Mouse (Mus musculus) Patski (cell line): ENCODE measurements around the gene Ubd. TPM values are rescaled to one million over a fixed set of nuclear protein-coding genes. Genes with fewer than 3 reads are reported as not detected.

Experiments used
- ATAC-seq: fragments of 100-300 bp; one replicate; pipeline ENCODE4 v1.8.0; 2021
- CTCF ChIA-PET: fragments of 350-600 bp; sonication (Branson Sonifier 250); formaldehyde crosslinking; loops from one replicate; lab custom pipeline; 2022; ENCODE audit warnings: inconsistent platforms; lab: Charles Lee
- POLR2A ChIA-PET: fragments of 350-600 bp; sonication (Branson Sonifier 250); formaldehyde crosslinking; loops from one replicate; lab custom pipeline; 2022; ENCODE audit warnings: antibody characterized with exemption, inconsistent platforms; lab: Charles Lee
- DNase-seq: peaks from one replicate; pipeline ENCODE4 v3.0.0-alpha.2; 2011; ENCODE audit warnings: low read depth, low spot score
- H3K27me3 ChIP-seq: fragments of 371-371 bp; one replicate; pipeline ENCODE4 v1.5.1; 2021
- CTCF ChIP-seq: fragments of 100-300 bp; IDR thresholded peaks from one replicate; pipeline ENCODE4 v1.5.1; 2021
- in situ Hi-C: fragments of 300-500 bp; cut with MboI; formaldehyde crosslinking; loops from 3 replicates; pipeline ENCODE4 v1.11.1; 2018; ENCODE audit warnings: low pct_unique_long_range_greater_than_20kb, mixed read lengths
- polyA plus RNA-seq: library from polyadenylated mRNA; unstranded; gene quantifications from one replicate; pipeline ENCODE4 v1.2.3, GENCODE M21; 2021

The Ubd gene
- 0.06 TPM for polyA plus RNA-seq

DNA sequence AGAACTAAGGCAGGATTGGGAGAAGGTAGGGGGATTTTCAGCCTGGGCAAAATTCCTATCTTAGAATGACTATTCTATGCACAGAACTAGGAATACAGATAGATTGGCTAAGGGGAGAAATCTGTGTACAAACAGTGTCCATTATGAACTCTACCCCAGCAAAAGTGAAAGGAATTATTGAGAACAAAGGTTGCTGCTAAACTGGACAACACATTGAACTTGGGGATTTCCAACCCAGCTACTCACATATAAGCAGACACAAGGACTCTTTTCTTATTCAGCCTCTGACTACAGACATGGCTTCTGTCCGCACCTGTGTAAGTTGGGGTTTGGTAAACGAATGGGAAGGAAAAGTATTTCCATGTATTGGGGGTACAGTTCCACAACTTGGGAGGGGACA lies at the start of gene Ubd:
Ubd (plus strand) TSS at position 237 of the 400 bp plus-strand sequence.
- DNase-seq (no peak), ATAC-seq (no peak)
- in situ Hi-C loops = no loop called here
- ChIA-PET CTCF (interaction anchor here (2.0 to 2.7 kb wide), 2 partner anchors 11 to 110 kb away, joined by 5 to 11 read pairs; no protein-coding TSS in a partner anchor), POLR2A (no interaction called here)
- peaks cover 2% of the 10 kb centered on the region for H3K27me3 ChIP-seq
- no peak for TF ChIP-seq CTCF

DNA sequence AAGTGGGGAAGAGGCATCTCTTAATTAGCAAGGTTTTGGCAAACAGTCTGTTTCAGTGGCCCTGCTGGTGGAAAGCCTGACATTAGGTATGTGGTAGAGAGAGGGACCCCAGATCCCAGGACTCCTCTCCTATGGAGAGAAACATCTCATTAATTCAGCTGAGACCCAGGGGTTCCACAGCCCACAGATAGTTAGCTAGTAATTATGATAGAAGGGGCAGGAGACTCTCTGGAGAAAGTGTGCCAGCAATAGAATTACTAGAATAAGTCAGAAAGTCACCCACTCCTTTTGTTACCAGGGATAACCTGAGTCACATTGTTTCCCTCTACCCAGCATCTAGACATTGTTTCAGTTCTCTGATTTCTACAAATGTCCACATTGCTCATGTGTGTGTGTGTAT lies 32.3 kb upstream of the Ubd start, which contains the start of gene Olfr93:
Olfr93 (minus strand) TSS at position 101 of the 400 bp plus-strand sequence.
- ChIA-PET CTCF (no interaction called here), POLR2A (no interaction called here)
- H3K27me3 ChIP-seq = peaks cover 7% of the 10 kb centered on the region
- no peak for TF ChIP-seq CTCF
- in situ Hi-C loops = no loop called here
- no peak for DNase-seq
- no peak for ATAC-seq

DNA sequence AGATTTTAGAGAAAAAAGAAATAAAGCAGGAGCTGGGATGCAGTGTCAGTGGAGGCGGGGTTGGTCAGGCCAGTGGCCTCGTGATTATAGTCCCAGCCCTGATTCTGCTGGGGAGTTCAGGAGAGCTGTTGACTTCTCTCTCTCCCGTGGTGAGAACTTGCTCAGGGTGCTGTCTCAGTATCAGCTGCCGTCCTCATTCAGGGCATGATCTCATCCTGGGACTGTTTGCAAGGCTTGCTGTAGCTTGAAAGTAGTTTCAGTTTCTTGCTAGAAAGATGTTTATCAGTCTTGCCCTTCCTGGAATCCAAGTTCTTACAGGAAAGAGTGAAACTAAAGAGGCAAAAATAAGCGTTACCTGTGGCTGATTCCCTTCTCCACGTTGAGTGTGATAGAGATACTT lies 8.2 kb upstream of the Ubd start:
- peak; percentile 57 for ATAC-seq
- in situ Hi-C loops = no loop called here

DNA sequence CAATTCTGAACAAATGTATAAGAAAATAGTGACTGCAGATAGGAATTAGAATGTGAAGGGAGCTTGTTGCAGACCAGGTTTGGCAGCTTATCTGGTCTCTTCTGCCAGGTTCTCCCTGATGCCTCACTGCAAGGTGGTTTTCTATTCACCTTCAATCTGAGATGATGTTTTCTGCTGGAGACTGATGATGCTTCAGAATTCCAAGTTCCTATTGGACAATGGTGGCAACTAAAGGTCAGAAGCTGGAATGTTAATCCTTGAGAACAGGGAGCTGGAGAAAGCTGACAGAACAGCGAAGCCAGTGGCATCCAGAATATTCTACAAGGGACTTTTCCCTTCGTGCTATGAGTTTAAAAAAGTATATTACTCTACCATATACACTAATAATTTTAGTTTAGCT lies 3.0 kb upstream of the Ubd start:
- ATAC-seq (no peak), DNase-seq (peak; percentile 3)
- CTCF ChIA-PET = interaction anchor here (1.2 kb wide), 1 partner anchor 107 kb away, joined by 3 read pairs; no protein-coding TSS in a partner anchor
- in situ Hi-C loops = no loop called here
- peaks cover 3% of the 10 kb centered on the region for H3K27me3 ChIP-seq
- TF ChIP-seq CTCF = no peak
- POLR2A ChIA-PET = no interaction called here

More for the DNA sequence above, 8.2 kb upstream of the Ubd start:
- H3K27me3 ChIP-seq = peaks cover 3% of the 10 kb centered on the region
- no peak for DNase-seq
- TF ChIP-seq CTCF = no peak
- POLR2A ChIA-PET = no interaction called here
- CTCF ChIA-PET = no interaction called here

DNA sequence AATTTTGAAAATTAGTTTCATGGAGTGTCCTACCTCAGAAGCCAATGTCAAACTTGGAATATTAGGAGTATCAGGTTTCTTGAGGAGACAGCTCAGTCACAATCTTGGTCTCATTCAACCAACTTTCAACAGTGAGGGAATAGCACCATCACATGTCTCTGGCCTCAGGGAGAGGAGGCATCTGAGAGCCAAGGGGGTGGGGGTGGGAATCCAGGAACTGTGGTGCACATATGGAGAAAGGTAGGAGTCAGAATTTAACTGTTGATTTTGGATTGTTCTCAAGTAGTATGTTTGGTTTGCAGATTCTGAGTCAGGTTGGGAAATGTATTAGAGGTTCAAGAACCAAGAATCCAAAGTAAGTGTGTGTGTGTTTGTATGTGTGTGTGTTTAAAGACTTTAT lies 660 bp upstream of the Ubd start:
- H3K27me3 ChIP-seq = peaks cover 3% of the 10 kb centered on the region
- ChIA-PET POLR2A (no interaction called here), CTCF (interaction anchor here (1.1 to 2.7 kb wide), 3 partner anchors 11 to 109 kb away, joined by 3 to 11 read pairs (median 5); no protein-coding TSS in a partner anchor)
- in situ Hi-C loops = no loop called here
- DNase-seq (no peak), ATAC-seq (no peak)
- TF ChIP-seq CTCF = no peak

DNA sequence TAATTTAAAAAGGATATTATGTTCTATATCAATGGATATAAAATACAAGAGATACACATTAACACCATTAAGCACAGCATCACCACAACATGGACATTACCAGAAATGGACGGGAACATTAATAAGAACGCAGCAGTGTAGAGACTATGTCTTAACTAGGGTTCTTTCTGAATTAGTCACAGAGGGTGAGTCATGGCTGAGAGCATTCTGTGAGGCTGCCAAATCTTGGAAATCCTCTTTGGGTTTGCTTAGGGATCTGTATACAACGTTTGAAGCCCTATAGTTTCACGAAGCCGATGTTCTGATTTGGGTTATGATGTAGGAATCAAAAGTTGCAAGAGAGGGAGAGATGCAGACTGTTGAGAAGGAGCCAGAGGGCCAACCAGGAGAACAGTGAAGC lies 1.1 kb downstream of the Ubd start:
- CTCF ChIA-PET = interaction anchor here (2.7 kb wide), 1 partner anchor 9 kb away, joined by 11 read pairs; no protein-coding TSS in a partner anchor
- DNase-seq = peak; percentile 15

DNA sequence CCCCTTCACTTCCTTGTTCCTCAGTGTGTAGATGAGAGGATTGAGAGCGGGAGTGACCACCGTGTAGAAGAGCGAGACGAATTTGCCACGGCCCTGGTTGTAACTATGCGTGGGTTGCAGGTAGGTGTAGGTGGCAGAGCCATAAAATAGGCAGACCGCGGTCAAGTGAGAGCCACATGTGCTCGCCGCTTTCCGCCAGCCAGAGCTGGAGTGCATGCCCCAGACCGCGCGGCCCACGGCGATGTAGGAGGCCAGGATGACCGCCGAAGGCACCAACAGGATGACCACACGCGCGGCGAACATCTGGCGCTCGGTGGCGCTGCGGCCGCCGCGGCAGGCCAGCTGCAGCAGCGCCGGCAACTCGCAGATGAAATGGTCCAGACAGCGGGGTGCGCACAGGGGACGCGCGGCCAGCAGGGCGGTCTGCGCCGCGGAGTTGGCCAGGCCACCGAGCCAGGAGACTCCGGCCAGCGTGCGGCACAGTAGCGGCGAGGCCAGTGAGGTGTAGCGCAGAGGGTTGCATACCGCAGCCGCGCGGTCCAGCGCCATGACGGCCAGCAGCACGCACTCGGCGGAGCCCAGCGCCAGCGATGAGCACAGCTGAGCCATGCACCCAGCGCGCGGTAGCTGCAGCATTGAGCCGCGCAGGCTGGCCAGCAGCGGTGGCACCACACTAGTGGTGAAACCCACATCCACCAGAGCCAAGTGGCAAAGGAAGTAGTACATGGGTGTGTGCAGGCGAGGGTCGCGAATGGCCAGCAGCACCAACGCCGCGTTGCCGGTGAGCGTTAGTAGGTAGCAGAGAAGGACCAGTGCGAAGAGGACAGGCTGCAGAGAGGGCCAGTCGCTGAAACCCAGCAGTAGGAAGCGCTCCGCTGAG lies 3.4 kb downstream of the Ubd start:
- H3K27me3 ChIP-seq = peaks cover 10% of the 10 kb centered on the region
- ATAC-seq (no peak), DNase-seq (no peak)
- ChIA-PET POLR2A (no interaction called here), CTCF (interaction anchor here (1.5 kb wide), 1 partner anchor 305 kb away, joined by 5 read pairs; no protein-coding TSS in a partner anchor)
- in situ Hi-C loops = no loop called here
- no peak for TF ChIP-seq CTCF

More for the DNA sequence above, 1.1 kb downstream of the Ubd start:
- POLR2A ChIA-PET = no interaction called here
- in situ Hi-C loops = no loop called here
- TF ChIP-seq CTCF = no peak
- ATAC-seq = peak; percentile 89
- H3K27me3 ChIP-seq = no peaks in the 10 kb centered on the region

DNA sequence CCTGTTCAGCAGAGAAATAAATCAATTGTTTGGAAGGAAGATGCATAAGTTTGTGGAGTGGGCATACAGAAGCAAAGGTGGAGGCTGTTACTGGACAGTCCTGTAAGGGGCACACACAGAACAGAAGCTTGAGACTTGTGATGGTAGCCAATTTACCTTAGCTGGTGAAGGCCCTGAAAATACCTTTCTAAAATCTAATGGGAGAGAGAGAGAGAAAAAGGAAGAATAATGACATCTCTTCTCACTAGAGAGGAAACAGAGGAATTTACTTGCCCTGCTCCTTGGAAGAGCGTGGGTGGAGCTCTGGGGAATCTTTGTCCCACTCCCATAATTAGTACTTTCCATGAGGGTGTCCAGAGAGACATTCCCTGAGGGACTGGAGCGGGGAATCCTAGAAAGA lies 7.2 kb downstream of the Ubd start, which contains the start of gene Olfr94:
Olfr94 (minus strand) TSS at position 101 of the 400 bp plus-strand sequence.
- peaks cover 13% of the 10 kb centered on the region for H3K27me3 ChIP-seq
- no peak for ATAC-seq
- DNase-seq = no peak
- POLR2A ChIA-PET = no interaction called here
- no peak for TF ChIP-seq CTCF
- CTCF ChIA-PET = interaction anchor here (5.9 kb wide), 1 partner anchor 117 kb away, joined by 53 read pairs; no protein-coding TSS in a partner anchor
- in situ Hi-C loops = loop anchor here (5.0 kb wide), 2 partner anchors 119 to 309 kb away; partner anchors contain the start of gene Trim40

DNA sequence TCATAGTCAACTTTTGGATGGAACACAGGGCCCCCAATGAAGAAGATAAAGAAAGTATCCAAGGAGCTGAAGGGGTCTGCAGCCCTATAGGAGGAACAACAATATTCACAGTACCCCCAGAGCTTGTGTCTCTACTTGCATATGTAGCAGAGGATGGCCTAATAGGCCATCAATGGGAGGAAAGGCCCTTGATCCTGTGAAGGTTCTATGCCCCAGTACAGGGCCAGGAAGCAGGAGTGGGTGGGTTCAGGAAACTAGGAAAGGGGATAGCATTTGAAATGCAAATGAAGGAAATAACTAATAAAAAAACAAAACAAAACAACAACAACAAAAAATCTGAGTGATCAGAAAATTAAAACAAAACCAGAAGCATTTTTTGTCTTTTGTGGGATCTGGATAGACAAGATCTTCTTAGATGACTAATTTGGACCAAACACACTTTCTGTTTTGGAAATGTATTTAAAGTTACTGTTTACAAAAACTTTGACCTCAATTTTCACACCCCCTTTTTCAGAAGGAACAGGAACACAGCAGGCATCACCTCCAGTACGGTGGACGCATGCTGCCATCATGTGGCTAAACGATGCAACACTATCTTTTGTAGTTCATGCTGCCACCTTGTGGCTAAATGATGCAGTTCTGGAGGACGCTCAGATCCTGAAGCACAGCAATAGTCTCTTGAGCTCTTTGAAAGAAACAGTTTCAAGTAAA lies 9.7 kb downstream of the Ubd start:
- peak; percentile 98 for TF ChIP-seq CTCF
- ATAC-seq = peak; percentile 88
- POLR2A ChIA-PET = interaction anchor here (0.7 kb wide), 1 partner anchor 120 kb away, joined by 6 read pairs; no protein-coding TSS in a partner anchor
- CTCF ChIA-PET = interaction anchor here (0.6 to 5.9 kb wide), 19 partner anchors 9 to 311 kb away, joined by 3 to 53 read pairs (median 4); partner anchors contain the start of genes Olfr90 and Ubd
- in situ Hi-C loops = loop anchor here (5.0 kb wide), 2 partner anchors 121 to 311 kb away; partner anchors contain the start of gene Trim40
- peaks cover 19% of the 10 kb centered on the region for H3K27me3 ChIP-seq
- DNase-seq = peak; percentile 28

DNA sequence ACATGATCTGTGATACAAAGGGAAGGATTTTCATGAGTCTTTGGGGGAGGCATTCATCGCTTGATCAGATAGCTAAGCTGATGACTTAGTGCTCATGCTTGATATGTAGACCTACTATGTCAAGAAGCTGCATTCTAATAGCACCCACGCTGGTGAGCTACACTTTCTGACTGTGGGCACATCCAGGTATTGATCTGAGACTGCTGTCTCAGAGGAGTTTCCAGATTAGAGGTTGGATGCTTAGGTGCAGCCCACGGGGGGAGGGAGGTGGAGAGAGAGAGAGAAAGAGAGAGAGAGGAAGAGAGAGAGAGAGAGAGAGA lies 10.2 kb downstream of the Ubd start:
- ATAC-seq (no peak), DNase-seq (no peak)
- in situ Hi-C loops = loop anchor here (5.0 kb wide), 2 partner anchors 122 to 312 kb away; partner anchors contain the start of gene Trim40
- CTCF ChIA-PET = interaction anchor here (0.6 to 5.9 kb wide), 19 partner anchors 8 to 312 kb away, joined by 3 to 53 read pairs (median 4); partner anchors contain the start of genes Olfr90 and Ubd
- H3K27me3 ChIP-seq = peaks cover 19% of the 10 kb centered on the region
- no peak for TF ChIP-seq CTCF
- POLR2A ChIA-PET = interaction anchor here (0.7 kb wide), 1 partner anchor 121 kb away, joined by 6 read pairs; no protein-coding TSS in a partner anchor
